Mouse (Mus musculus) CH12.LX (cell line): ENCODE data around the gene Dlec1. TPM values are rescaled to one million over a fixed set of nuclear protein-coding genes. Genes with fewer than 3 reads are reported as not detected.
A peak's percentile ranks its signal among the peaks of the same experiment; 100 is the strongest.

ENCODE experiments used
- DNase-seq: peaks from one replicate; pipeline ENCODE4 v3.0.0-alpha.2; 2013; ENCODE audit errors: extremely low read depth
- H3K27ac ChIP-seq: 2 replicates; pipeline ENCODE4 v1.5.1; 2012; ENCODE audit warnings: low read depth, mild to moderate bottlenecking, control low read depth, moderate library complexity; ENCODE audit not compliant: insufficient read depth
- H3K27me3 ChIP-seq: replicated peaks from 2 replicates; pipeline ENCODE3; 2012; ENCODE audit warnings: inconsistent platforms
- H3K36me3 ChIP-seq, 2 experiments: replicated peaks in 1 of 2; 2 replicates each; pipeline versions ENCODE3 to v1.6.1; 2012; ENCODE audit warnings: inconsistent platforms in 1 of 2, low read length in 1 of 2, mild to moderate bottlenecking in 1 of 2, mixed read lengths in 1 of 2, moderate library complexity in 1 of 2; ENCODE audit not compliant: control insufficient read depth in 1 of 2, insufficient read depth in 1 of 2
- H3K4me1 ChIP-seq, 2 experiments: 2 replicates each; pipeline ENCODE4 v1.6.1; 2012; ENCODE audit warnings: inconsistent platforms in 1 of 2, moderate library complexity in 1 of 2; ENCODE audit not compliant: insufficient read depth in 2 of 2, control insufficient read depth in 1 of 2
- H3K4me2 ChIP-seq: 2 replicates; pipeline ENCODE4 v1.6.1; 2012; ENCODE audit warnings: low read depth, mild to moderate bottlenecking, control low read depth; ENCODE audit not compliant: poor library complexity, insufficient read depth, severe bottlenecking
- H3K4me3 ChIP-seq, 3 experiments: fragments of 150-350 bp in 1 of 3; sonication (generic) in 1 of 3; replicated peaks in 1 of 3; 2 replicates each; pipeline versions ENCODE3 to v1.5.1; 2011 to 2012; ENCODE audit warnings: low read depth in 2 of 3, low read length in 2 of 3, mild to moderate bottlenecking in 2 of 3, moderate library complexity in 2 of 3, control low read depth in 1 of 3, improper control_type of control experiment in 1 of 3, inconsistent platforms in 1 of 3, mixed read lengths in 1 of 3; ENCODE audit not compliant: poor library complexity in 1 of 3
- H3K79me2 ChIP-seq: replicated peaks from 2 replicates; pipeline ENCODE4 v1.6.1; 2012; ENCODE audit warnings: mild to moderate bottlenecking, moderate library complexity; ENCODE audit not compliant: control insufficient read depth, poor library complexity, insufficient read depth, severe bottlenecking; ENCODE audit errors: extremely low read depth
- H3K9ac ChIP-seq: 2 replicates; pipeline ENCODE4 v1.6.1; 2012; ENCODE audit warnings: low read depth, mild to moderate bottlenecking, control low read depth, moderate library complexity; ENCODE audit not compliant: insufficient read depth
- H3K9me3 ChIP-seq: replicated peaks from 2 replicates; pipeline ENCODE3; 2012; ENCODE audit warnings: low read length, inconsistent platforms, mixed read lengths
- BHLHE40 ChIP-seq: IDR thresholded peaks from 2 replicates; pipeline ENCODE4 v1.6.1; 2011; ENCODE audit warnings: mild to moderate bottlenecking, low read depth, low read length, improper control_type of control experiment
- CTCF ChIP-seq, 2 experiments: IDR thresholded peaks in 1 of 2; conservative IDR thresholded peaks in 1 of 2; 2 replicates each; pipeline ENCODE4 v1.5.1; 2011 to 2012; ENCODE audit warnings: low read depth in 2 of 2, low read length in 2 of 2, improper control_type of control experiment in 1 of 2, inconsistent platforms in 1 of 2, mild to moderate bottlenecking in 1 of 2, moderate library complexity in 1 of 2
- GABPA ChIP-seq: IDR thresholded peaks from 2 replicates; pipeline ENCODE4 v1.6.1; 2012; ENCODE audit warnings: low read depth, low read length, improper control_type of control experiment, inconsistent platforms; ENCODE audit not compliant: insufficient replicate concordance
- HCFC1 ChIP-seq: IDR thresholded peaks from 2 replicates; pipeline ENCODE4 v1.6.1; 2012; ENCODE audit warnings: low read depth, mild to moderate bottlenecking, inconsistent platforms, low read length, improper control_type of control experiment
- KAT2A ChIP-seq: IDR thresholded peaks from 2 replicates; pipeline ENCODE4 v1.6.1; 2012; ENCODE audit warnings: low read length, improper control_type of control experiment, inconsistent platforms; ENCODE audit not compliant: insufficient replicate concordance
- MAFK ChIP-seq: IDR thresholded peaks from 2 replicates; pipeline ENCODE4 v1.6.1; 2011; ENCODE audit warnings: low read length, improper control_type of control experiment; ENCODE audit not compliant: insufficient replicate concordance
- MAX ChIP-seq: IDR thresholded peaks from 2 replicates; pipeline ENCODE4 v1.6.1; 2011; ENCODE audit warnings: low read length, improper control_type of control experiment
- MAZ ChIP-seq: IDR thresholded peaks from 2 replicates; pipeline ENCODE4 v1.6.1; 2012; ENCODE audit warnings: low read depth, mild to moderate bottlenecking, inconsistent platforms, low read length, improper control_type of control experiment, moderate library complexity
- MEF2A ChIP-seq: IDR thresholded peaks from 2 replicates; pipeline ENCODE4 v1.6.1; 2014; ENCODE audit warnings: low read depth, mild to moderate bottlenecking, inconsistent platforms, low read length, improper control_type of control experiment, borderline replicate concordance
- MYC ChIP-seq: IDR thresholded peaks from 2 replicates; pipeline ENCODE4 v1.6.1; 2011; ENCODE audit warnings: low read depth, mild to moderate bottlenecking, improper control_type of control experiment, low read length
- NRF1 ChIP-seq: IDR thresholded peaks from 2 replicates; pipeline ENCODE4 v1.6.1; 2014; ENCODE audit warnings: low read depth, mild to moderate bottlenecking, inconsistent platforms, low read length, improper control_type of control experiment, moderate library complexity
- RCOR1 ChIP-seq: conservative IDR thresholded peaks from 2 replicates; pipeline ENCODE4 v1.6.1; 2012; ENCODE audit warnings: low read depth, mild to moderate bottlenecking, inconsistent platforms, low read length, improper control_type of control experiment
- SIN3A ChIP-seq: IDR thresholded peaks from 2 replicates; pipeline ENCODE4 v1.6.1; 2012; ENCODE audit warnings: low read length, improper control_type of control experiment, inconsistent platforms
- SMC3 ChIP-seq: IDR thresholded peaks from 2 replicates; pipeline ENCODE4 v1.6.1; 2011; ENCODE audit warnings: low read depth, low read length, improper control_type of control experiment
- TBP ChIP-seq: conservative IDR thresholded peaks from 2 replicates; pipeline ENCODE4 v1.6.1; 2011; ENCODE audit warnings: low read depth, low read length, improper control_type of control experiment
- TCF12 ChIP-seq: IDR thresholded peaks from 2 replicates; pipeline ENCODE4 v1.6.1; 2014; ENCODE audit warnings: low read depth, mild to moderate bottlenecking, inconsistent platforms, low read length, improper control_type of control experiment
- ZMIZ1 ChIP-seq: IDR thresholded peaks from 2 replicates; pipeline ENCODE4 v1.6.1; 2012; ENCODE audit warnings: low read depth, mild to moderate bottlenecking, inconsistent platforms, low read length, improper control_type of control experiment
- ZNF384 ChIP-seq: IDR thresholded peaks from 2 replicates; pipeline ENCODE4 v1.6.1; 2012; ENCODE audit warnings: low read depth, low read length, improper control_type of control experiment, inconsistent platforms
- dilution Hi-C: fragments of 300-500 bp; cut with MboI; formaldehyde crosslinking; loops from 2 replicates; pipeline ENCODE4 v1.14.3; 2020; ENCODE audit warnings: low sequenced_read_pairs; ENCODE audit not compliant: extremely low pct_unique_long_range_greater_than_20kb, extremely low pct_ligation_motif_present
- in situ Hi-C: fragments of 300-500 bp; cut with MboI; formaldehyde crosslinking; loops from 3 replicates; pipeline ENCODE4 v1.14.3; 2019; ENCODE audit warnings: low sequenced_read_pairs, low pct_ligation_motif_present, low pct_unique_long_range_greater_than_20kb, mixed read lengths
- polyA plus RNA-seq: library from polyadenylated mRNA; unstranded; fragments of >175 nt; gene quantifications from 2 replicates; pipeline ENCODE4 v1.2.1, GENCODE M21; 2012; ENCODE audit warnings: low read depth; ENCODE audit not compliant: insufficient read length
- total RNA-seq, 2 experiments: library from RNA; depleted of rRNA; stranded (reverse); fragments of 300-350 nt in 1 of 2; fragments of >200 nt in 1 of 2; gene quantifications; 2 replicates each; pipeline ENCODE4 v1.2.3; 2012 to 2014

Dlec1 gene
- total and polyA plus RNA-seq, 3 experiments = 1.4 to 6.3 (median 5.9) TPM

- Histone ChIP-seq H3K4me3 (no peak overlapping the region), H3K4me2 (no peak overlapping the region), H3K79me2 (no peaks in the 10 kb centered on the region), H3K9me3 (no peaks in the 10 kb centered on the region), H3K27ac (no peak overlapping the region), H3K4me1 (no peaks in the 10 kb centered on the region), H3K27me3 (peaks cover 60% of the 10 kb centered on the region), H3K9ac (no peak overlapping the region), H3K36me3 (no peaks in the 10 kb centered on the region)
- no peak for DNase-seq
- in situ Hi-C loops = no loop called here
- dilution Hi-C loops = no loop called here
- no peak for TF ChIP-seq ZNF384
- peak; percentile 71 for TF ChIP-seq MAFK
Measured at GRCm38 (mm10) chr9:119167608-119168007, 65.3 kb downstream of the Dlec1 start.

GRCm38 (mm10) chr9:119179292-119179691 is 77.0 kb downstream of the Dlec1 start:
- no peaks in the 10 kb centered on the region for H3K4me1 ChIP-seq
- peak; percentile 4 for DNase-seq
- dilution Hi-C loops = no loop called here
- H3K27me3 ChIP-seq = peaks cover 24% of the 10 kb centered on the region
- H3K9me3 ChIP-seq = no peaks in the 10 kb centered on the region
- H3K4me3 ChIP-seq = no peak overlapping the region
- no peaks in the 10 kb centered on the region for H3K79me2 ChIP-seq
- in situ Hi-C loops = no loop called here
- TF ChIP-seq ZNF384 (no peak), MYC (no peak), RCOR1 (no peak), SMC3 (no peak), KAT2A (no peak), CTCF (conservative IDR thresholded peaks at IDR 0.05 in 1 of 2, IDR thresholded peaks at IDR 0.05 in 1 of 2; ENCODE audit: low read depth in 2 of 2, low read length in 2 of 2) (no peak), TBP (no peak), MAX (no peak), NRF1 (no peak), HCFC1 (no peak), BHLHE40 (no peak), MAZ (no peak), TCF12 (no peak), MEF2A (no peak), SIN3A (no peak), GABPA (no peak), ZMIZ1 (no peak)
- H3K27ac ChIP-seq = no peak overlapping the region
- H3K4me2 ChIP-seq = no peak overlapping the region
- no peaks in the 10 kb centered on the region for H3K36me3 ChIP-seq
- no peak overlapping the region for H3K9ac ChIP-seq
